Mouse (Mus musculus) limb, embryonic 11.5 days (tissue): ENCODE data around the gene Sdk2. TPM values are rescaled to one million over a fixed set of nuclear protein-coding genes. Genes with fewer than 3 reads are reported as not detected.
A peak's percentile ranks its signal among the peaks of the same experiment; 100 is the strongest.

Experiments used
- ATAC-seq: fragments of 200-750 bp; cut with Nextera tagmentation; 2 replicates; pipeline ENCODE4 v1.8.0; 2017; ENCODE audit warnings: low read depth; ENCODE audit not compliant: insufficient number of reproducible peaks, low FRiP score, low TSS enrichment
- DNase-seq: peaks from one replicate; pipeline ENCODE4 v3.0.0-alpha.2; 2015; ENCODE audit warnings: low spot score
- H3K27ac ChIP-seq: fragments of 300-500 bp; sonication (generic); replicated peaks from 2 replicates; pipeline ENCODE4 v1.5.1; 2014; ENCODE audit warnings: low read depth, mild to moderate bottlenecking, low read length
- H3K27me3 ChIP-seq: fragments of 300-500 bp; sonication (generic); 2 replicates; pipeline ENCODE4 v1.6.1; 2014; ENCODE audit warnings: mild to moderate bottlenecking, low read length, mixed read lengths; ENCODE audit not compliant: control insufficient read depth, insufficient read depth
- H3K36me3 ChIP-seq: fragments of 300-500 bp; sonication (generic); 2 replicates; pipeline ENCODE4 v1.6.1; 2014; ENCODE audit warnings: mild to moderate bottlenecking, low read length, moderate library complexity, mixed read lengths; ENCODE audit not compliant: control insufficient read depth, insufficient read depth
- H3K4me1 ChIP-seq: fragments of 300-500 bp; sonication (generic); 2 replicates; pipeline ENCODE4 v1.6.1; 2014; ENCODE audit warnings: low read length, mixed read lengths; ENCODE audit not compliant: control insufficient read depth, insufficient read depth
- H3K4me2 ChIP-seq: fragments of 300-500 bp; sonication (generic); 2 replicates; pipeline ENCODE4 v1.6.1; 2014; ENCODE audit warnings: low read depth, mild to moderate bottlenecking, moderate library complexity; ENCODE audit not compliant: severe bottlenecking
- H3K4me3 ChIP-seq: fragments of 300-500 bp; sonication (generic); 2 replicates; pipeline ENCODE4 v1.5.1; 2014; ENCODE audit warnings: low read depth, low read length
- H3K9ac ChIP-seq: fragments of 300-500 bp; sonication (generic); 2 replicates; pipeline ENCODE4 v1.6.1; 2014; ENCODE audit warnings: mild to moderate bottlenecking, low read length
- H3K9me3 ChIP-seq: fragments of 300-500 bp; sonication (generic); 2 replicates; pipeline ENCODE4 v1.6.1; 2016; ENCODE audit warnings: low read length; ENCODE audit not compliant: control insufficient read depth
- WGBS: fragments of 180-500 bp; shearing (Covaris S2); extraction: QIAGEN DNeasy Blood & Tissue Kit; methylation state at CpG from one replicate; pipeline ENCODE4 v1.1.7; 2014; 5-methylcytosine and 5-hydroxymethylcytosine counted together
- polyA plus RNA-seq: library from polyadenylated mRNA; unstranded; fragments of >200 nt; fragmentation: Nextera tagmentation; extraction: Ambion mirVana; gene quantifications from 2 replicates; pipeline ENCODE4 v1.2.1, GENCODE M21; 2014

The Sdk2 gene
- polyA plus RNA-seq, 1 experiment from 2014 or later: 0.60 TPM

DNA sequence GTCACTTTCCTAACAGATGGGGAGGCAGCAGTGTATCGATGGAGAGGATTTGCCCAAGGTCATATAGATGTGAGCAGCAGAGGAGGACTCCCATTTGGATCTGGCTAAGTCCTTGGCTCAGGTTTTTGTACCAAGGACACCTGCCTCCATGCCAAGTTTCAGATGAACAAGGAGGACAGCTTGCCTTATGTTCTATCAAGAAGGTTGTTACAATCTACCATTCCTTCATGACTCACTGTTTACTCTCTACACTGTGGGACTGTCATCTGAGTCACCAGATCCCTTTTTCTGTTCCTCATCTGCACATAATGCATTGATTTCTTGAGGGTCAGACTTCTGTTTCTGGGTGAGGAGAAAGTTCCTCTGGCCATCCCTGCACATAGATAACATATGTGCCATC lies 101.6 kb downstream of the Sdk2 start:
- H3K9ac ChIP-seq: no peak overlapping the region
- no peak for ATAC-seq

DNA sequence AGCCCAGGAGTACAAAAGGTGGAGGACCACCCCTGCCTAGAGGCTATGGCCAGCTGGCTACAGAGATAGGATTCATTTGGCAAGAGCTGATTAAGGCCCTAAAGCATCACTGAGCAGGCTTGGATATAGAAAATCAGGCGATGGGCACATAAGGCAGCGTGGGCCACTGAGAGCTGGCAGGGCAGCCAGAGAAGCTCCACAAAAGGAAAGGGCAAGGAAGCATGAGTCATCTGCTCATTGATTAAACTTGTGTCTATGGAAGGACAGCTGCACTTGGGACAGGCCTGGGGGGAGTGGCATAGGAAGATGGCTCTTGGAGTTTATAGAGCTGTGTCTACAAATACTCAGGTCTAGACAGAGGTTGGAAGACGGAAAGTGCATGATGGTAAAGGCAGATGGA lies 104.1 kb downstream of the Sdk2 start:
- 93% methylated on average over 3 of the region's 3 CpGs for WGBS
- ATAC-seq (no peak), DNase-seq (no peak)
- Histone ChIP-seq H3K4me3 (no peak overlapping the region), H3K4me2 (no peak overlapping the region), H3K9ac (no peak overlapping the region), H3K27me3 (no peaks in the 10 kb centered on the region), H3K4me1 (no peaks in the 10 kb centered on the region), H3K36me3 (no peaks in the 10 kb centered on the region), H3K9me3 (peaks cover 17% of the 10 kb centered on the region), H3K27ac (no peak overlapping the region)

More for the DNA sequence above, 101.6 kb downstream of the Sdk2 start:
- DNase-seq: no peak
- Histone ChIP-seq H3K36me3 (no peaks in the 10 kb centered on the region), H3K4me3 (no peak overlapping the region), H3K4me2 (no peak overlapping the region), H3K27ac (no peak overlapping the region), H3K27me3 (no peaks in the 10 kb centered on the region), H3K9me3 (peaks cover 19% of the 10 kb centered on the region), H3K4me1 (no peaks in the 10 kb centered on the region)
- WGBS: 85% methylated on average over 1 of the region's 1 CpGs

DNA sequence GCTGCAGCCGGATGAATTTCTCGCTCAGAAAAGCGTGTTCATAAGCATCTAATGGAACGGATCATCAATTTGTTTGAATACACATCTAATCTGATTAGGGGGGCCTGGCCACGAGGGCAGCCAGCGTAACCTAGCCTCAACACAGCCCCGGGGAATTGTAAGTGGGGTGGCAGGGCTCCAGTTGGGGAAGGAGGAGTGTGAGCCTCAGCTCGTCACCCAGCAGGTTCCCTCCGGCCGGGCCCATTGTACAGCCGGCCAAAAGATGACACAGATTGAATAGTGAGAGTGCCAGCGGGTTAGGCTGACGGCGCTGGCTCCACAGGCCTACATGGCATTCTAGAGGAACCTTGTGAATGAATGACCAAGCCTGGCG lies 115.2 kb downstream of the Sdk2 start:
- Histone ChIP-seq H3K27me3 (no peaks in the 10 kb centered on the region), H3K36me3 (no peaks in the 10 kb centered on the region), H3K4me2 (no peak overlapping the region), H3K4me1 (peaks cover 13% of the 10 kb centered on the region; the same call in 1 of the 2 replicates), H3K9me3 (no peaks in the 10 kb centered on the region), H3K9ac (no peak overlapping the region), H3K27ac (no peak overlapping the region), H3K4me3 (no peak overlapping the region)
- 83% methylated on average over 15 of the region's 15 CpGs for WGBS
- DNase-seq: no peak
- ATAC-seq: no peak

DNA sequence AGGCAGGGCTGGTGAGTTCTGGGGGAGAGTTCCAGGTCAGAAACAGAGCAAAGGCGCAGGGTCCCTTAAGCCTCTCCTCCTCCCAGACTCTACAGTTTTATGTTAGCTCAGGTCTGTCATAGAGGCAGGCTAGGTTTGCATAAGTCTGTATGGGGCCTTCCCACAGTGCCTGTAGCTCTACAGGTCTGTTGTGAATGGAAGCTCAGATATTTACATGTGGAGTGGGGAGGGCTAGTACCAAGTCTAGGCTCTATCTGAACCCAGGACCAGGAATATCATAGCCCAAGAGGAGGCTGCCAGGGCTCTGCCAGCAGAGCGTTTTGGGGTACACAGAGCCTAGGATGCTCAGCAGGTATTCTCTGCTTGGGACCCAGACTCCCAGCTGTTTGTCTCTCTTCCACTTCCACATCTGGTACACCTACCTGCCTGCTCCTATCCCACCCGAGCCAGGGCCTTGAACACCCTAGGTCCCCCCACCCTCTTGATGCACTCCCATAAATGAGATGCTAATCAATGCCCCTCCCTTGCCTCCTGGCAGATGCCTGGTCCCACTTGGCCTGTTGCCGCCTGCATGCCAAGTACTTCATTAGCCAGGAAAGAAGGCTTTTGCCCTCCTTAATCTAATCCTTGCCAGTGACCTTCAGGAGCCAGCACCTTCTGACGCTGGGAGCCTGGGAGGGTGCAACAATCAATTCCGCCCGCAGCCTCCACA lies 115.8 kb downstream of the Sdk2 start:
- no peak for ATAC-seq
- H3K36me3 ChIP-seq: no peaks in the 10 kb centered on the region

DNA sequence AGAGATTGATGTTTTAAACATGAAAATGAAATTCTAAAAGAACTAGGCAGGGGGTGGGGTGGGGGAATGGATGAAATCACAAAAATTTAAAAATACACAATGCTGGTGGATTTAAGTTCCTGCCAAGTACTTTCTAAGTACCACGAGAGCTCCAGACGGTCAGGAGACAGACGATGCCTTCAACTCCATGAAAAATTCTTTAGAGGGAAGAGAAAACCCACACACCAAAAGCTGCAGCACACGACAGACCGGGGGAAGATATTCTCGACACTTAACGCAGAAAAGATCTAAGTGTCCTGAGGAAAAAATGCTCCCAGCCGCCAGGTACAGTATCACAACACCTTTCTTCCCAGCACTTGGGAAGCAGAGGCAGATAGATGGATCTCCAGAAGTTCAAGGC lies 118.2 kb downstream of the Sdk2 start:
- Histone ChIP-seq H3K27me3 (no peaks in the 10 kb centered on the region), H3K9me3 (no peaks in the 10 kb centered on the region), H3K4me3 (no peak overlapping the region), H3K4me2 (no peak overlapping the region), H3K27ac (no peak overlapping the region), H3K4me1 (peaks cover 13% of the 10 kb centered on the region; the same call in 1 of the 2 replicates), H3K9ac (no peak overlapping the region), H3K36me3 (no peaks in the 10 kb centered on the region)
- WGBS: 92% methylated on average over 8 of the region's 8 CpGs
- ATAC-seq (no peak), DNase-seq (no peak)

More for the DNA sequence above, 115.8 kb downstream of the Sdk2 start:
- Histone ChIP-seq H3K27me3 (no peaks in the 10 kb centered on the region), H3K9ac (no peak overlapping the region), H3K9me3 (no peaks in the 10 kb centered on the region), H3K4me3 (no peak overlapping the region), H3K4me2 (no peak overlapping the region), H3K27ac (0 out of 2 replicates have a peak overlapping the region, but pooled peaks have one; percentile 21), H3K4me1 (peaks cover 13% of the 10 kb centered on the region; the same call in 1 of the 2 replicates)
- DNase-seq: no peak
- WGBS: 75% methylated on average over 7 of the region's 7 CpGs

DNA sequence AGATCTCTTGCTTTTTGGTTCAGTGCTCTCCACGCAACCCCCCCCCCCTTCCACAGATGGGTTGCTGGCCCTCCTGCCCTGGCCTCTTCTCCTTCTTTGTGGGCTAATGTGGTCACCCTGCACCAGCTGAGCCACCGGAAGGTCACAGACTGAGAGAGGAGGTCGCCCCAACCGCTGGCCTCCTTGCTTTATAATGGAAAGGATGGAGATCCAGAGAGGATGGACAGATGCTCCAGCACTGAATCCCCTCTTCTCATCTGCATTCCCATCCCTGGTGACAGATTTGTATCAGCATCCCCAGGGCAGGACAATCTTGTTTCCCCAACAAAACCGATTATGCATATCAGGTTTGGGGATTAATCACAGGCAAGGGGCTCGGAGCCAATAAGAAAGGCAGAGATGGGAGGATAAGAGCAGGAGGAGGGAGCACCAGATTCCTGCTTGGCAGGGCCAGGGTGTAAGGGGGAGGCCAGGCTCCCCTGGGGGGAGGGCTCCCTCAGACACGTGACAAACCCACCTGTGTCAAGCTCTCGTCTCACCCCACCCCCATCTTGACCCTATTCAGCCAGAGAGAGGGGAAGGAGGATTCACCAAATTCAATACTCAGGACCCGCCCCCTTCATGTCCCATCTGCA lies 124.6 kb downstream of the Sdk2 start:
- WGBS: 70% methylated on average over 9 of the region's 9 CpGs
- Histone ChIP-seq H3K4me3 (no peak overlapping the region), H3K4me2 (no peak overlapping the region), H3K27ac (no peak overlapping the region), H3K27me3 (no peaks in the 10 kb centered on the region), H3K36me3 (no peaks in the 10 kb centered on the region), H3K9me3 (no peaks in the 10 kb centered on the region), H3K9ac (no peak overlapping the region), H3K4me1 (no peaks in the 10 kb centered on the region)
- ATAC-seq: no peak
- DNase-seq: no peak

DNA sequence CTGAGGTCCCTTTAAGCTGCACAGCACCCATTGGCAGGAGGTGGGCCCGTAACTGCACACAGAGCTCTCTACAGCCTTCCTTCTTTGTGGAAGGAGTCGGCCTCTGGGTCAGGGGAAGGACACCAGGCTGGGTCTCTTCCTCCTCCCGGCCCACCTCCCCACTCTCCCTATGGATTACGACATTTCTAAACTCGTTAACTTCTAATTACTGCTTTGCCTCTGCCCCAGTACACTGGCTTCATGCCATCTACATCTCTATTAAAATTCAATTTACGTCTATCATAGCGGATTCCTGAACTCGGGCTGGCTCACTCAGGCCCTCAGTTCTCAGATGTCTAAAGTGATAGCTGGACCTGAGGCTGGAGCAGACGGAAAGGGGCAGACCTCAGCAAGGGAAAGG lies 133.2 kb downstream of the Sdk2 start:
- DNase-seq: no peak
- H3K4me1 ChIP-seq: peaks cover 18% of the 10 kb centered on the region
- no peak overlapping the region for H3K9ac ChIP-seq
- H3K4me3 ChIP-seq: no peak overlapping the region
- no peaks in the 10 kb centered on the region for H3K9me3 ChIP-seq
- no peak overlapping the region for H3K27ac ChIP-seq
- no peaks in the 10 kb centered on the region; the same call in 1 of the 2 replicates for H3K27me3 ChIP-seq
- WGBS: 52% methylated on average over 9 of the region's 9 CpGs
- H3K36me3 ChIP-seq: no peaks in the 10 kb centered on the region
- ATAC-seq: no peak
- no peak overlapping the region for H3K4me2 ChIP-seq

DNA sequence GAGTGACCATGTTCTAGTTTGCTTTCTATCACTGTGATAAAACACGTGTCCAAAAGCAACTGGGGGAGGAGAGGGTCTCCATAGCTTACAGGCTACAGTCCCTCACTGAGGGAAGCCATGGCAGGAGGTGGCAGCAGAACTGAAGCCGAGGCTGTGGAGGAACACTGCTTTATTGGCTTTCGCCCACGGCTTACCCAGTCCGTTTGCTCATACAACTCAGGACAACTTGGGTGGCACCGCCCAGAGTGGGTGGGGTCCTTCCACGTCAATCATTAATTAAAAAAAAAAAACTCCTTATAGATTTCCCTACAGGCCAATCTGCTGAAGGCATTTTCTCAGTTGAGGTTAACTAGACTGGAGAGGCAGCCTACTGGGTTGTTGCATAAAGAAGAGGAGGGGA lies 133.9 kb downstream of the Sdk2 start:
- DNase-seq (no peak), ATAC-seq (no peak)
- no peaks in the 10 kb centered on the region for H3K9me3 ChIP-seq
- no peak overlapping the region for H3K27ac ChIP-seq
- H3K27me3 ChIP-seq: no peaks in the 10 kb centered on the region; the same call in 1 of the 2 replicates
- H3K4me1 ChIP-seq: peaks cover 18% of the 10 kb centered on the region
- no peak overlapping the region for H3K4me3 ChIP-seq
- 81% methylated on average over 7 of the region's 7 CpGs for WGBS
- H3K36me3 ChIP-seq: no peaks in the 10 kb centered on the region
- no peak overlapping the region for H3K9ac ChIP-seq
- H3K4me2 ChIP-seq: no peak overlapping the region
